Mouse (Mus musculus) erythroblast, embryonic 14.5 days (primary cell): Measurements from ENCODE around the gene Irgm1.

ENCODE experiments used
- GATA1 ChIP-seq: IDR thresholded peaks from 2 replicates; pipeline ENCODE4 v1.6.1; 2012; ENCODE audit warnings: low read length, inconsistent platforms, mixed read lengths
- TAL1 ChIP-seq: IDR thresholded peaks from 3 replicates; pipeline ENCODE4 v1.6.1; 2012; ENCODE audit warnings: low read length, inconsistent platforms, mixed read lengths

DNA sequence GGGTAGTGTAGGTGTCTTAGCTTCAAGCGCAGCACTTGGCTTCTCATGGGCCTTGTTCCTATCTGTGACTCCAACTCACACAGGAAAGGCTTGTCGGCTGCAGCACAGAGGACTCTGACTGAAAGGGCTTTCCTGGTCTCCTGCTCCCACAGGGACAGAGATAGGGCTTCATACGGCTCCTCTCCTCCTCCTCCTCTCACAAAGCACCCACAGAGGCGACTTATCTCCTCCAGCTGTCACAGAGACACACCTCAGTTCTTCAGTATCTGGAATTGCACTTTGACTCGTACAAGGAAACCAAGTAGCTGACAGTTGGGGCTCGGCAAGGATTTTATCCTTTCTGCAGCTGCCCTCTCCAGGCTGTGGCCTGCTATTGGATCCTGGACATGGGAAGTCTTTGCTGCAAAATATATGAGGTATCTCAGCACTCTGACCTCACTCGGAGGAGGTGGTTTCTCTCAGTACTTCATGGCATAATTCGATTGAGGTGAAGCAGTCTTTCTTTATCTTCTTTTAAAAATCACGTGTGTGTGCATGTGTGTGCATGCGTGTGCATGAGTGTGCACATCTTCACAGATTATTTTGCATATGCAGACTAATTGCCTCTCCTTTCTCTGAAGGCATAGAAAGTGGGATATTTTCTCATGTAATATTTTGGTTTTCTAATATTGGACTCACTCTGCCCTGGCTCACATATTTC is 2.3 kb upstream of the Irgm1 start:
- TF ChIP-seq GATA1 (peak; percentile 56), TAL1 (peak; percentile 54; the same call in 2 of the 3 replicates)
